Mouse (Mus musculus) forebrain, embryonic 16.5 days (tissue): ENCODE data around the gene Tmprss11b. TPM values are rescaled to one million over a fixed set of nuclear protein-coding genes. Genes with fewer than 3 reads are reported as not detected.
"Not testable (repeated sequence)": the region's sequence is repeated elsewhere in the genome, so short reads cannot be mapped to it uniquely, and the experiment has no call there.

Experiments used
- ATAC-seq: fragments of 200-750 bp; cut with Nextera tagmentation; 2 replicates; pipeline ENCODE4 v1.8.0; 2017; ENCODE audit warnings: mild to moderate bottlenecking, moderate library complexity
- H3K27ac ChIP-seq: fragments of 300-500 bp; sonication (generic); 2 replicates; pipeline ENCODE4 v1.5.1; 2014; ENCODE audit warnings: low read length, control low read depth
- H3K27me3 ChIP-seq: fragments of 300-500 bp; sonication (generic); replicated peaks from 2 replicates; pipeline ENCODE4 v1.6.1; 2014; ENCODE audit warnings: low read length; ENCODE audit not compliant: control insufficient read depth, insufficient read depth
- H3K36me3 ChIP-seq: fragments of 300-500 bp; sonication (generic); 2 replicates; pipeline ENCODE4 v1.6.1; 2014; ENCODE audit not compliant: control insufficient read depth, insufficient read depth
- H3K4me1 ChIP-seq: fragments of 300-500 bp; sonication (generic); replicated peaks from 2 replicates; pipeline ENCODE4 v1.6.1; 2014; ENCODE audit warnings: low read length; ENCODE audit not compliant: control insufficient read depth, insufficient read depth
- H3K4me2 ChIP-seq: fragments of 300-500 bp; sonication (generic); 2 replicates; pipeline ENCODE4 v1.6.1; 2014; ENCODE audit warnings: mild to moderate bottlenecking, low read length, control low read depth
- H3K4me3 ChIP-seq: fragments of 300-500 bp; sonication (generic); replicated peaks from 2 replicates; pipeline ENCODE4 v1.5.1; 2014; ENCODE audit warnings: mild to moderate bottlenecking, low read length, control low read depth
- H3K9ac ChIP-seq: fragments of 300-500 bp; sonication (generic); replicated peaks from 2 replicates; pipeline ENCODE4 v1.6.1; 2014; ENCODE audit warnings: low read depth, low read length, control low read depth
- H3K9me3 ChIP-seq: fragments of 300-500 bp; sonication (generic); 2 replicates; pipeline ENCODE4 v1.6.1; 2016; ENCODE audit warnings: low read length; ENCODE audit not compliant: control insufficient read depth
- WGBS: fragments of 180-500 bp; shearing (Covaris S2); extraction: QIAGEN DNeasy Blood & Tissue Kit; methylation state at CpG from one replicate; pipeline ENCODE4 v1.1.7; 2014; 5-methylcytosine and 5-hydroxymethylcytosine counted together
- polyA plus RNA-seq: library from polyadenylated mRNA; unstranded; fragments of >200 nt; fragmentation: Nextera tagmentation; extraction: Ambion mirVana; gene quantifications from 2 replicates; pipeline ENCODE4 v1.2.1, GENCODE M21; 2015

Tmprss11b gene
- not detected in 2 replicates for polyA plus RNA-seq

- H3K9ac ChIP-seq, result no peak within 1 kb of the TSS
- 87% methylated on average over 5 of the region's 5 CpGs for WGBS
- H3K9me3 ChIP-seq, result no peaks in the 10 kb centered on the region
- H3K36me3 ChIP-seq, result no peaks in the 10 kb centered on the region
- no peaks in the 10 kb centered on the region for H3K4me1 ChIP-seq
- H3K4me2 ChIP-seq, result no peak within 1 kb of the TSS
- H3K27me3 ChIP-seq, result no peaks in the 10 kb centered on the region
- no peak within 1 kb of the TSS for H3K4me3 ChIP-seq
- H3K27ac ChIP-seq, result no peak within 1 kb of the TSS
- no peak for ATAC-seq
These were observed at the start of gene Tmprss11b for GRCm38 (mm10) chr5:86676262-86676661. Tmprss11b (minus strand) TSS chr5:86676362.

DNA sequence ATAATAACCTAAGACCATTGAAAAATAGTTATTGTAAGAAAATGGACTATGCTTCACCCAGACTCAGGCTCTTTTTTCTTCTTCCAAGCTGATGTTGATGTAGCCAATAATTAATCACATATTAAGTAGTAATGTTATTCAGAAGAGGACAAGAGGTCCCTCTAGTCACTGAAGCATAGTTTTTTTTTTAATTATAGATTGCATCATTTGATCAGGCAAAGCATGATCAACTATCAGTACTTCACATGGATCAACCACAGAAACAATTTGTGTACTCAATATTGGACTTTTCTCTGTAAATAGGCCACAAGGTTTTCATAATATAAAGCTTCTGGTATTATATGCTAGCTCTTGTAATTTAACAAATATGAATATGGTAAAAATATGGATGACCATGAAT is 48.9 kb upstream of the Tmprss11b start:
- H3K4me1 ChIP-seq, result no peaks in the 10 kb centered on the region
- ATAC-seq, result no peak
- no peaks in the 10 kb centered on the region for H3K9me3 ChIP-seq
- H3K27ac ChIP-seq, result no peak overlapping the region
- no peaks in the 10 kb centered on the region for H3K27me3 ChIP-seq
- H3K36me3 ChIP-seq, result no peaks in the 10 kb centered on the region
- no peak overlapping the region for H3K4me2 ChIP-seq
- no peak overlapping the region for H3K4me3 ChIP-seq
- H3K9ac ChIP-seq, result no peak overlapping the region

- WGBS, result 49% methylated on average over 2 of the region's 2 CpGs
- Histone ChIP-seq H3K27me3 (no peaks in the 10 kb centered on the region), H3K4me2 (no peak overlapping the region), H3K36me3 (no peaks in the 10 kb centered on the region), H3K9ac (no peak overlapping the region), H3K9me3 (no peaks in the 10 kb centered on the region), H3K27ac (no peak overlapping the region), H3K4me1 (no peaks in the 10 kb centered on the region), H3K4me3 (no peak overlapping the region)
- ATAC-seq, result no peak; the same call in 1 of the 2 replicates
These were observed 46.8 kb upstream of the Tmprss11b start for GRCm38 (mm10) chr5:86722820-86723460.

DNA sequence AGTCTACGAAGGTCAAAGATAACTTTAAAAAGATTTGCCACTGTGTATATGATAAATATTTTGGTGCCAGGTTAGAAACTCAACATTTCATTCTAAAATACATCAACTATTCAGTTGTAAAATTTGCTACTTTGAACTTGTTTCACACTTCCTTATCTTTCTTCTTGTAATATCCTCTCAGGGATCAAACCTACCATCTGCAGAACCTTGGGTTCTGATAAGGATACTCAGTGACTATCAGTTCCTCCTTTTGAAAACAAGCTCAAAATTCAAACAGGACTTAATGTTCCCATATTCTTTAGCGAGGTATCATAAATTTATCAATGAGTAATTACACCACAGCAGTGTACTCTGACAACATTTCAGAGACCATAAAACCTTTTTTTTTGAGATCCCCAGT is 38.8 kb upstream of the Tmprss11b start:
- Histone ChIP-seq H3K4me3 (no peak overlapping the region), H3K4me2 (no peak overlapping the region), H3K9ac (no peak overlapping the region), H3K9me3 (no peaks in the 10 kb centered on the region), H3K36me3 (no peaks in the 10 kb centered on the region), H3K27ac (no peak overlapping the region), H3K4me1 (no peaks in the 10 kb centered on the region), H3K27me3 (no peaks in the 10 kb centered on the region)
- whole genome bisulfite sequencing, result 86% methylated on average over 2 of the region's 2 CpGs
- no peak for ATAC-seq

DNA sequence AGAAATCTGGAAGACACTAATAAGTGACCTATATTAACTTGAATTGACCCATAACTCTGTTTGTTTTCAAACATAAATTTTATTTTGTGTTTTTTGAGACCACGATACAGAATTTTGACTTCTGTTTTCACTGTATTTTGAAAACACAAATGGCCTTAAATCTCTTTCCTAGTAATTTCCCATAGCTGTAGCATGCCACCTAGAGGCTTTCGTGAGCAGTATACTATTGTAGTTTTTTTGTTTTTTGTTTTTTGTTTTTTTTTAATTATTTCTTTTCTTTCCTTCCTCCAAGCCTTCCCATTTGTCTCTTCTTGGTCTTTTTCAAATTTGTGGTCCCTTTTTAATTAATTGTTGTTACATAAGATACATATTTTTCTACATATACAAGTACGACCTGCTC is 28.8 kb upstream of the Tmprss11b start:
- Histone ChIP-seq H3K27me3 (no peaks in the 10 kb centered on the region), H3K4me2 (no peak overlapping the region), H3K9ac (no peak overlapping the region), H3K9me3 (no peaks in the 10 kb centered on the region), H3K36me3 (no peaks in the 10 kb centered on the region), H3K4me1 (no peaks in the 10 kb centered on the region), H3K27ac (no peak overlapping the region), H3K4me3 (no peak overlapping the region)
- WGBS, result 81% methylated on average over 3 of the region's 3 CpGs
- no peak for ATAC-seq

DNA sequence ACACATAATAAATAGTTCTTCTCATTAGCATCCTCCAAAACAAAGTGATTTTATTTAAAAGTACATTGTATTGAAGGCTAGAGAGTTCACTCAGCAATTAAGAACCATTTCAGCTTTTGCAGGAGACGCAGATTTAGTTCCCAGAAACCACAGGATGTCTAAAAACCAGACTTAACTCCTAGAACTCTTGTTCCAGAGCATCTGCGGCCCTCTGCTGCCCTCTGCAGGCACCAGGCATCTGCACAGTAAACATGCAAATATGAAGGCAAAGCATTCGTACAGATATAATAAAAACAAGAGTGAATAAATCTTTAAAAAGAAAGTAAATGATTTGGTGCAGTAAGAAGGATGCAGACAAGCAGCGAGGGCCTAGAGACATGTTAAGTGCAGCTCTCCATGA is 8.5 kb upstream of the Tmprss11b start:
- ATAC-seq, result no peak
- Histone ChIP-seq H3K9ac (no peak overlapping the region), H3K27me3 (no peaks in the 10 kb centered on the region), H3K36me3 (no peaks in the 10 kb centered on the region), H3K4me1 (no peaks in the 10 kb centered on the region), H3K4me2 (no peak overlapping the region), H3K9me3 (no peaks in the 10 kb centered on the region), H3K4me3 (no peak overlapping the region), H3K27ac (no peak overlapping the region)
- 49% methylated on average over 4 of the region's 4 CpGs for WGBS

- not testable (repeated sequence) for H3K27me3 ChIP-seq, H3K9me3 ChIP-seq, ATAC-seq, H3K9ac ChIP-seq, H3K4me2 ChIP-seq, H3K4me3 ChIP-seq, H3K27ac ChIP-seq, H3K4me1 ChIP-seq, H3K36me3 ChIP-seq
- 28% methylated on average over 4 of the region's 4 CpGs for WGBS
These were observed 27.0 kb downstream of the Tmprss11b start for GRCm38 (mm10) chr5:86649185-86649584.

DNA sequence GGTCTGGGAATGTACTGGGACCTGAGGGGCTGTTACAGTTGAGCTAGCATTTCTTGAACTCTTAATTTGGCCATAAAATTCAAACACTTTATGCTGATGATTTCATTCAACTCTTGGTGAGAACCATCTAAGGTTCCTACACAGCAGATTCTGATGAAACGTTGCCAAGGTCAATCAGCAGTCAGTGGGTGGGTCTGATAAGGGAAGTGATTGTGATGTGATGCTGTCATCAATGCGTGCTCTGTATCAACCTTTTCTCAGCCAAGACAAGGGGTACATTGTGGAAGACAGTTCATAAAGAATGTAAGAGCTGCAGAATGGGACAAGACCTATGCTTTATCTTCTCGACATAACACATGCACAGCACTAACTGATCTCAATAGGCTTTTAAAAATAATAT is 35.4 kb downstream of the Tmprss11b start:
- H3K27me3 ChIP-seq, result no peaks in the 10 kb centered on the region
- 73% methylated on average over 3 of the region's 3 CpGs for WGBS
- no peak overlapping the region for H3K9ac ChIP-seq
- no peak for ATAC-seq
- H3K4me2 ChIP-seq, result no peak overlapping the region
- H3K9me3 ChIP-seq, result no peaks in the 10 kb centered on the region
- no peaks in the 10 kb centered on the region for H3K4me1 ChIP-seq
- H3K36me3 ChIP-seq, result no peaks in the 10 kb centered on the region
- H3K4me3 ChIP-seq, result no peak overlapping the region
- no peak overlapping the region for H3K27ac ChIP-seq

GRCm38 (mm10) chr5:86632324-86632723 is 43.8 kb downstream of the Tmprss11b start, which contains the start of gene Tmprss11f:
Tmprss11f (minus strand) TSS chr5:86632424.
- Histone ChIP-seq H3K27ac (no peak within 1 kb of the TSS), H3K4me3 (no peak within 1 kb of the TSS), H3K9ac (no peak within 1 kb of the TSS), H3K36me3 (no peaks in the 10 kb centered on the region), H3K27me3 (no peaks in the 10 kb centered on the region), H3K4me1 (no peaks in the 10 kb centered on the region), H3K4me2 (no peak within 1 kb of the TSS), H3K9me3 (no peaks in the 10 kb centered on the region)
- 78% methylated on average over 5 of the region's 5 CpGs for WGBS
- no peak for ATAC-seq

DNA sequence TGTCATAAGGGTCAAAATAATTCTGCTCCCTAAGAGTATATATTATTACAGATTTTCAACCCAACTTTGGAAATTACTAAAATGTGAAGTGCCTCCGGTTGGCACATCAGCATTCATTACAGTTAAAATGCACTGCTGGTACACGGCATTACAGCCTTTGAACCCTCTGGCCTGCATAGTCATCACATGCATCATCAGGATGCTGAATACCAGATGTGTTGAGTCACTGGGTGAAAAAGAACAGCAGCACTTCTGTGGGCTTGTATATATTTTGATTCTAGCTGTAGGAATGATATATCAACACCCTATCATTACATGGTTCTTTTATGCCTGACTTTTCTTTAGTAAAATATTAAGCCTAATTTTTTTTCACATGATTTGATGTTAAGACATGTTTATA is 45.5 kb downstream of the Tmprss11b start:
- ATAC-seq, result no peak
- Histone ChIP-seq H3K9me3 (no peaks in the 10 kb centered on the region), H3K36me3 (no peaks in the 10 kb centered on the region), H3K4me1 (no peaks in the 10 kb centered on the region), H3K27me3 (no peaks in the 10 kb centered on the region), H3K4me2 (no peak overlapping the region), H3K9ac (no peak overlapping the region), H3K27ac (no peak overlapping the region), H3K4me3 (no peak overlapping the region)
- 77% methylated on average over 2 of the region's 2 CpGs for WGBS
